Mouse (Mus musculus) neural tube, embryonic 15.5 days (tissue): Measurements from ENCODE around the gene Vsig8. TPM values are rescaled to one million over a fixed set of nuclear protein-coding genes. Genes with fewer than 3 reads are reported as not detected.

Experiments used
- ATAC-seq: fragments of 200-750 bp; cut with Nextera tagmentation; 2 replicates; pipeline ENCODE4 v1.8.0; 2017; ENCODE audit warnings: mild to moderate bottlenecking, moderate TSS enrichment, moderate library complexity; ENCODE audit not compliant: low FRiP score
- H3K27ac ChIP-seq: fragments of 300-500 bp; sonication (generic); replicated peaks from 2 replicates; pipeline ENCODE4 v1.5.1; 2015; ENCODE audit warnings: mild to moderate bottlenecking, inconsistent platforms
- H3K27me3 ChIP-seq: fragments of 300-500 bp; sonication (generic); replicated peaks from 2 replicates; pipeline ENCODE4 v1.6.1; 2015; ENCODE audit warnings: inconsistent platforms
- H3K36me3 ChIP-seq: fragments of 300-500 bp; sonication (generic); 2 replicates; pipeline ENCODE4 v1.6.1; 2015; ENCODE audit warnings: inconsistent platforms
- H3K4me1 ChIP-seq: fragments of 300-500 bp; sonication (generic); 2 replicates; pipeline ENCODE4 v1.6.1; 2015; ENCODE audit warnings: inconsistent platforms
- H3K4me2 ChIP-seq: fragments of 300-500 bp; sonication (generic); 2 replicates; pipeline ENCODE4 v1.6.1; 2015; ENCODE audit warnings: inconsistent platforms, mild to moderate bottlenecking, moderate library complexity
- H3K4me3 ChIP-seq: fragments of 300-500 bp; sonication (generic); replicated peaks from 2 replicates; pipeline ENCODE4 v1.5.1; 2015; ENCODE audit warnings: mild to moderate bottlenecking, inconsistent platforms
- H3K9ac ChIP-seq: fragments of 300-500 bp; sonication (generic); replicated peaks from 2 replicates; pipeline ENCODE4 v1.6.1; 2015; ENCODE audit warnings: mild to moderate bottlenecking, inconsistent platforms
- H3K9me3 ChIP-seq: fragments of 300-500 bp; sonication (generic); replicated peaks from 2 replicates; pipeline ENCODE4 v1.6.1; 2016; ENCODE audit warnings: inconsistent platforms
- WGBS: fragments of 180-500 bp; shearing (Covaris S2); methylation state at CpG from one replicate; pipeline ENCODE4 v1.1.7; 2015; ENCODE audit warnings: mixed read lengths; 5-methylcytosine and 5-hydroxymethylcytosine counted together
- polyA plus RNA-seq: library from polyadenylated mRNA; unstranded; fragments of >200 nt; fragmentation: Nextera tagmentation; extraction: Ambion mirVana; gene quantifications from 2 replicates; pipeline ENCODE4 v1.2.1, GENCODE M21; 2015

Vsig8 gene
- polyA plus RNA-seq = 1.4 and 1.9 TPM in 2 replicates

DNA sequence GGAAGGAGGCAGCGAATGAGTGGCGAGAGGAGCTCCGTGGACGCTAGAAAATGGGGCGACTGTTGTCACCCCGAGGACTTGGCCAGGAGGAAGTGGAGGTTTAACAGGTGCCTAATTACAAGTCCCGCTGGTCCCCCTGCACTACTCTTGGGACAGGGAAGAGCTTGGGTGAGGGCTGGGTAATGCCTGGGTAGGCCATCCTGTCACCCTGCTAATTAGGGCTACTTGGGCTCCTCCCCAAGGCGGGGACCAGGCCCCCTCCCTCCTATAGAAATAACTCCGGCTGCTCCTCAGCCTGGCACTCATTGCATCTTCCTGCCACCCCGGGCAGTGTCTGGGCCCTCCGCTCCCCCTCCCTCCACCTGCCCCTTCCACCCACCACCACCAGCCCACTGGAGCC lies at the start of gene Vsig8:
TSS of gene Vsig8 (plus strand) at position 301 of the 400 bp plus-strand sequence.
- 73% methylated on average over 11 of the region's 11 CpGs for WGBS
- peaks cover 2% of the 10 kb centered on the region; the same call in 1 of the 2 replicates for H3K27me3 ChIP-seq
- H3K27ac ChIP-seq = no peak within 1 kb of the TSS
- no peak within 1 kb of the TSS for H3K4me2 ChIP-seq
- H3K4me3 ChIP-seq = no peak within 1 kb of the TSS
- H3K36me3 ChIP-seq = no peaks in the 10 kb centered on the region
- H3K9ac ChIP-seq = no peak within 1 kb of the TSS
- H3K9me3 ChIP-seq = no peaks in the 10 kb centered on the region
- H3K4me1 ChIP-seq = peaks cover 10% of the 10 kb centered on the region
- no peak for ATAC-seq

DNA sequence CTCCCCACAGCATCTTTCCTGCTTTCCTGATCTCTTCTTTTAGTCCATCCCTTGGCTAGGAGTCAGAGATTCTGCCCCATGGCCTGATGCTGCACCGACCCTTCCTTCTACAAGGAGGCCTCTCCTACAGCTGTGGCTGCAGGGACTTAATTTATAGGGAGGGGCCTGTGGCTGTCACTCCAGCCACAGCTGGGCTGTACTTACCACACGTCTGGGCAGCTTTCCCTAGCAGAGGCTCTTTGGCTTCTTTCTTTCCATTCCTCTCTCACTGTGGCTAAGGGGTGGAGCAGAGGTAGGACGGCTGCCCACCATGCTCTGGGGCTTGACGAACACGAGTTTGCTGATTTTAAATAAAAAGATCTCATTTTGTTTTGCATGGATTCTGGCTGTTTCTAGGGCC lies 48.7 kb upstream of the Vsig8 start:
- no peak for ATAC-seq
- H3K4me3 ChIP-seq = no peak overlapping the region
- no peak overlapping the region for H3K27ac ChIP-seq
- peaks cover 36% of the 10 kb centered on the region for H3K4me1 ChIP-seq
- H3K36me3 ChIP-seq = no peaks in the 10 kb centered on the region
- no peaks in the 10 kb centered on the region for H3K9me3 ChIP-seq
- no peak overlapping the region for H3K4me2 ChIP-seq
- H3K27me3 ChIP-seq = 0 out of 2 replicates have a peak, but pooled peaks cover 2% of the 10 kb centered on the region
- WGBS = 65% methylated on average over 5 of the region's 5 CpGs
- no peak overlapping the region for H3K9ac ChIP-seq

GRCm38 (mm10) chr1:172507701-172508100 lies 48.0 kb upstream of the Vsig8 start:
- H3K4me2 ChIP-seq = no peak overlapping the region
- H3K36me3 ChIP-seq = no peaks in the 10 kb centered on the region
- no peak overlapping the region for H3K9ac ChIP-seq
- no peak overlapping the region for H3K4me3 ChIP-seq
- no peaks in the 10 kb centered on the region for H3K9me3 ChIP-seq
- no peak overlapping the region for H3K27ac ChIP-seq
- H3K27me3 ChIP-seq = no peaks in the 10 kb centered on the region
- 96% methylated on average over 3 of the region's 3 CpGs for WGBS
- H3K4me1 ChIP-seq = peaks cover 29% of the 10 kb centered on the region
- no peak for ATAC-seq

DNA sequence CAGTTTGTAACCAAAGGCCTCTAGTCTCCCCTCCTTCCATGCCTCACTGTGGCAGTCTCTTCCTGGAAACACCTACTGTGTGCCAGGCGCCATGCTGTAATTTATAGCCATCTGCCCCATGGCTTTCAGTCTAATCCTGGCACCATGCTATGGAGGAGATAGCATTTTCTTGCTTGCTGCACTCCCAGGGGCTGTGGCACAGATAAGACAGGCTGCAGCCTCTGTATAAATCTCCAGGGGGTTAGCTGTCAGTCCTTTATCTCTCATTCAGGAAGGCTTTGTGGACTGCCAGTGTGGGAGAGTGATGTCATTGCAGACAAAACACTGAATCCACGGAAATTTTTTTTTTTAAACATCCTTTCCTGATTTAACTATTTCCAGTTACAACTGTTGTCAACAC lies 47.6 kb upstream of the Vsig8 start:
- ATAC-seq = no peak
- no peaks in the 10 kb centered on the region for H3K27me3 ChIP-seq
- no peak overlapping the region for H3K4me3 ChIP-seq
- H3K9ac ChIP-seq = no peak overlapping the region
- H3K36me3 ChIP-seq = no peaks in the 10 kb centered on the region
- peaks cover 27% of the 10 kb centered on the region for H3K4me1 ChIP-seq
- H3K4me2 ChIP-seq = no peak overlapping the region
- 54% methylated on average over 2 of the region's 2 CpGs for WGBS
- no peaks in the 10 kb centered on the region for H3K9me3 ChIP-seq
- H3K27ac ChIP-seq = no peak overlapping the region

DNA sequence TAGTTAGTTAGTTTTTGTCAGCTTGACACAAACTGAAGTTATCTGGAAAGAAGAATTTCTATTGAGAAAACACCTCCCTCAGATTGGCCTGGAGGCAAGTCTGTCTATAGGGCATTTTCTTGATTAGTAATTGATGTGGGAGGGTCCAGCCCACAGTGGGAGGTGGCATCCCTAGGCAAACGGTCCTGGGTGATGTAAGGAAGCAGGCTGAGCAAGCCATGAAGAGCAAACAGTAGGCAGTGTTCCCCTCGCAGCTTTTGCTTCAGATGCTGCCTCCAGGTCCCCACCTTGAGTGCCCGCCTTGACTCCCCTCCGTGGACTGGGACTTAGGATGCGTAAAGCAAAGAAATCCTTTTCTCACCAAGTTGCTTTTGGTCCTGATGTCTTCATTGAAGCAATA lies 46.5 kb upstream of the Vsig8 start:
- no peaks in the 10 kb centered on the region for H3K9me3 ChIP-seq
- no peak for ATAC-seq
- H3K4me1 ChIP-seq = peaks cover 25% of the 10 kb centered on the region
- 75% methylated on average over 5 of the region's 5 CpGs for WGBS
- H3K4me2 ChIP-seq = no peak overlapping the region
- H3K27me3 ChIP-seq = no peaks in the 10 kb centered on the region
- no peak overlapping the region for H3K9ac ChIP-seq
- no peaks in the 10 kb centered on the region for H3K36me3 ChIP-seq
- no peak overlapping the region for H3K27ac ChIP-seq
- H3K4me3 ChIP-seq = no peak overlapping the region

DNA sequence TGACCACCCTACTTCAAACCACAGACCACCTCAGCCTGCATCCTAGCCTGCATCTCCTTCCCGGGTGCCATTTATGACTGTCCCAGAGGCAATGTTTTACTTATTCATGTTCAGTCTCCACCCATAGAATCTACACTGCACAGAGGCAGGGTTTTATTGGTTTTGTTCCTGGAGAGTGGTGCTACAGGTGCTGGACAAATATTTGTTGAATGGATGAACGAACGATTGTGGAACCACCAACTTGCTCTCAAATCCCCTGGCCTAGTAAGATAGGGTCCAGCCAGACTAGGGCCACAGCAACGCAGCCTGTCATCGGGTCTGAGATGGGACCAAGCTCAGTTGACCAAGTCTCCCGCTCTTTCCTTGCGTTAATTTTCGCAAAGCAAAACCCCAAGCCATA lies 45.8 kb upstream of the Vsig8 start:
- H3K9me3 ChIP-seq = no peaks in the 10 kb centered on the region
- H3K27me3 ChIP-seq = no peaks in the 10 kb centered on the region
- H3K27ac ChIP-seq = no peak overlapping the region
- ATAC-seq = no peak
- no peak overlapping the region for H3K9ac ChIP-seq
- no peak overlapping the region for H3K4me3 ChIP-seq
- no peaks in the 10 kb centered on the region for H3K36me3 ChIP-seq
- peaks cover 17% of the 10 kb centered on the region for H3K4me1 ChIP-seq
- WGBS = 43% methylated on average over 8 of the region's 8 CpGs
- no peak overlapping the region for H3K4me2 ChIP-seq

- no peaks in the 10 kb centered on the region for H3K27me3 ChIP-seq
- H3K4me1 ChIP-seq = peaks cover 16% of the 10 kb centered on the region; the same call in 1 of the 2 replicates
- no peak overlapping the region for H3K4me2 ChIP-seq
- H3K36me3 ChIP-seq = no peaks in the 10 kb centered on the region
- H3K27ac ChIP-seq = no peak overlapping the region
- H3K9me3 ChIP-seq = no peaks in the 10 kb centered on the region
- H3K4me3 ChIP-seq = no peak overlapping the region
- no peak for ATAC-seq
- WGBS = 23% methylated on average over 13 of the region's 13 CpGs
- no peak overlapping the region for H3K9ac ChIP-seq
Observed at GRCm38 (mm10) chr1:172510421-172510972, 45.2 kb upstream of the Vsig8 start.

DNA sequence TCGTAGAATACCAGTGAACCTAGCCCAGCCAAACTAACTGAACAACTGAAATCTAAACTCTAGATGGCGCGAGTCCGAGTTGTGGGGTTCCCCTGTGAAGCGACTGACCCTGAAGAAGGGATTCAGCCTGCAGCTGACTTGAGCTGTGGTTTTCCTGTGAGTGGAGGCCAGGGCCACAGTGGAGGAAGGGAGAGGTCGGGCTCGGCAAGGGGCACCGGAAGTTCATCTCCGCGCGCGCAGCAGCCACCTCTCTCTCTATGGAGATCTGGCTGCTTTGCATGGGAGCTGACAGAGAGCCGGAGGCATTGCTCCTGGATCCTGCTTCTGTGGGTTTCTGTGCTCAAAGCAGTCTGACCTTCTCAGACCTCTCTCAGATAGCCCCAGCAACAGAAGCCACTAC lies 42.8 kb upstream of the Vsig8 start:
- Histone ChIP-seq H3K27ac (no peak overlapping the region), H3K27me3 (no peaks in the 10 kb centered on the region), H3K9ac (no peak overlapping the region), H3K4me2 (peak overlapping the region; percentile 39), H3K36me3 (no peaks in the 10 kb centered on the region), H3K4me1 (peaks cover 18% of the 10 kb centered on the region; the same call in 1 of the 2 replicates), H3K4me3 (no peak overlapping the region), H3K9me3 (no peaks in the 10 kb centered on the region)
- 34% methylated on average over 13 of the region's 13 CpGs for WGBS
- no peak for ATAC-seq

GRCm38 (mm10) chr1:172513525-172514212 lies 42.1 kb upstream of the Vsig8 start:
- H3K4me3 ChIP-seq = no peak overlapping the region
- 72% methylated on average over 17 of the region's 17 CpGs for WGBS
- no peak for ATAC-seq
- no peaks in the 10 kb centered on the region for H3K9me3 ChIP-seq
- H3K4me1 ChIP-seq = peaks cover 16% of the 10 kb centered on the region; the same call in 1 of the 2 replicates
- H3K36me3 ChIP-seq = no peaks in the 10 kb centered on the region
- peak overlapping the region; percentile 33 for H3K27ac ChIP-seq
- H3K9ac ChIP-seq = no peak overlapping the region
- H3K27me3 ChIP-seq = no peaks in the 10 kb centered on the region
- no peak overlapping the region; the same call in 1 of the 2 replicates for H3K4me2 ChIP-seq

DNA sequence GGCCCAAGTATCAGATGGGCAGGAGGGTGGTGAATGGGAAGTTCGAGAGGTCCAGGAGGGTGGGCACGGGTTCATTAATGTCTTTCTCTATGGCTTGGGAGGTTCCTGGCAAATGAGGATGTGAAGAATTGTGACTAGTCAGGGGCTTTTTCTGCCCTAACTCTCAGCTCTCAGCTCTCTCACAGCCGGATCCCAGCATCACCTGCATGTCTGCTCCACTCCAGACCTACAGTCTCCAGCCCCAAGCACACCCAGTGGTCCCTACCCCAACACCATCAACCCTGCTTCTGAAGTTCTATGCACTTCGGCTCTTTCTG lies 41.6 kb upstream of the Vsig8 start:
- H3K4me3 ChIP-seq = no peak overlapping the region
- ATAC-seq = no peak
- H3K4me1 ChIP-seq = peaks cover 16% of the 10 kb centered on the region; the same call in 1 of the 2 replicates
- H3K27me3 ChIP-seq = no peaks in the 10 kb centered on the region
- no peak overlapping the region for H3K9ac ChIP-seq
- H3K27ac ChIP-seq = peak overlapping the region; percentile 33; the same call in 1 of the 2 replicates
- H3K9me3 ChIP-seq = no peaks in the 10 kb centered on the region
- 79% methylated on average over 4 of the region's 4 CpGs for WGBS
- no peaks in the 10 kb centered on the region for H3K36me3 ChIP-seq
- no peak overlapping the region for H3K4me2 ChIP-seq

- H3K9ac ChIP-seq = no peak overlapping the region
- no peaks in the 10 kb centered on the region for H3K36me3 ChIP-seq
- no peaks in the 10 kb centered on the region for H3K9me3 ChIP-seq
- H3K4me1 ChIP-seq = peaks cover 16% of the 10 kb centered on the region; the same call in 1 of the 2 replicates
- no peaks in the 10 kb centered on the region for H3K27me3 ChIP-seq
- H3K4me2 ChIP-seq = no peak overlapping the region
- ATAC-seq = no peak
- peak overlapping the region; percentile 33; the same call in 1 of the 2 replicates for H3K27ac ChIP-seq
- 88% methylated on average over 7 of the region's 7 CpGs for WGBS
- H3K4me3 ChIP-seq = no peak overlapping the region
Observed at GRCm38 (mm10) chr1:172514551-172515268, 41.0 kb upstream of the Vsig8 start.

DNA sequence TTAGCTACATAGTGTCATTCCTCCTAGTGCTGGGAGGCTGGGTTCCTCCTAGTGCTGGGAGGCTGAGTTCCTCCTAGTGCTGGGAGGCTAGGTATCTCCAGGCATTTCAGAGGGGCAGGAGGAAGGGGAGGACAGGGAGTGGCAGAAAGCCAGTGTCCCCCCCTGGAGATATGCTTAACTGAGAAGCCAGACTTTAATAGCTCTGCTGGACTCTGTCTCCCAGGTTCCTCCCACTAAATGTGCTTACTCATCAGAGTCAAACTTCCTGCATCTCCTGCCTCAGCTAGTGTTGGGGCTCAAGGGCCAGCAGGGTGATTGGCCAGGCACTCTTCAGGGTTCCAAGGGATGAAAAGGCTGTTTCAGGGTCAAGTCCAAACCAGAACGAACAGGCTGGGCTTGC lies 40.3 kb upstream of the Vsig8 start:
- H3K27me3 ChIP-seq = no peaks in the 10 kb centered on the region
- 48% methylated on average over 1 of the region's 1 CpGs for WGBS
- no peak overlapping the region for H3K9ac ChIP-seq
- no peaks in the 10 kb centered on the region for H3K9me3 ChIP-seq
- H3K4me1 ChIP-seq = peaks cover 19% of the 10 kb centered on the region
- no peak for ATAC-seq
- H3K4me2 ChIP-seq = no peak overlapping the region
- 0 out of 2 replicates have a peak overlapping the region, but pooled peaks have one; percentile 18 for H3K27ac ChIP-seq
- no peak overlapping the region for H3K4me3 ChIP-seq
- H3K36me3 ChIP-seq = no peaks in the 10 kb centered on the region
